Mouse (Mus musculus) left cerebral cortex, adult 11 months (tissue): ENCODE measurements at regions not wholly inside any gene's neighbourhood (a gene's known extent, or its start where the extent isn't known, plus 50 kb on each side); places are given as distances from the start of the nearest gene placed in this dataset.

Experiments used
- DNase-seq: peaks from one replicate; pipeline ENCODE4 v3.0.0; 2022; ENCODE audit warnings: low spot score

GRCm38 (mm10) chr13:59874137-59874931 is 51.4 kb upstream of the Tut7 start:
- no peak for DNase-seq
